Mouse (Mus musculus): ENCODE measurements around the gene Gpr137. TPM values are rescaled to one million over a fixed set of nuclear protein-coding genes. Genes with fewer than 3 reads are reported as not detected.
A peak's percentile ranks its signal among the peaks of the same experiment; 100 is the strongest.

Gene Gpr137
- polyA plus RNA-seq, 1 experiment from 2014 or later: 18.1 TPM

- H3K4me1 ChIP-seq (ENCODE audit: control insufficient read depth, insufficient read depth, low read length): no peaks in the 10 kb centered on the region; the same call in 1 of the 2 replicates
- no peaks in the 10 kb centered on the region for H3K9me3 ChIP-seq (replicated peaks; ENCODE audit: control insufficient read depth, low read length)
- 34% methylated on average over 3 of the region's 3 CpGs for WGBS
- DNase-seq (ENCODE audit: low spot score) (no peak), ATAC-seq (replicated peaks; ENCODE audit: insufficient number of reproducible peaks, low FRiP score, low TSS enrichment, low read depth) (no peak)
- no peak overlapping the region for H3K4me2 ChIP-seq (ENCODE audit: low read depth, low read length)
- H3K4me3 ChIP-seq (ENCODE audit: low read depth, low read length): no peak overlapping the region
- H3K9ac ChIP-seq (replicated peaks; ENCODE audit: low read length): no peak overlapping the region
- peaks cover 43% of the 10 kb centered on the region for H3K27me3 ChIP-seq (ENCODE audit: control insufficient read depth, insufficient read depth, low read length)
- no peaks in the 10 kb centered on the region for H3K36me3 ChIP-seq (replicated peaks; ENCODE audit: control insufficient read depth, insufficient read depth, low read depth, low read length)
- H3K27ac ChIP-seq (replicated peaks; ENCODE audit: low read depth, low read length): no peak overlapping the region
These were observed 6.0 kb downstream of the Gpr137 start for GRCm38 (mm10) chr19:6936299-6936698.

DNA sequence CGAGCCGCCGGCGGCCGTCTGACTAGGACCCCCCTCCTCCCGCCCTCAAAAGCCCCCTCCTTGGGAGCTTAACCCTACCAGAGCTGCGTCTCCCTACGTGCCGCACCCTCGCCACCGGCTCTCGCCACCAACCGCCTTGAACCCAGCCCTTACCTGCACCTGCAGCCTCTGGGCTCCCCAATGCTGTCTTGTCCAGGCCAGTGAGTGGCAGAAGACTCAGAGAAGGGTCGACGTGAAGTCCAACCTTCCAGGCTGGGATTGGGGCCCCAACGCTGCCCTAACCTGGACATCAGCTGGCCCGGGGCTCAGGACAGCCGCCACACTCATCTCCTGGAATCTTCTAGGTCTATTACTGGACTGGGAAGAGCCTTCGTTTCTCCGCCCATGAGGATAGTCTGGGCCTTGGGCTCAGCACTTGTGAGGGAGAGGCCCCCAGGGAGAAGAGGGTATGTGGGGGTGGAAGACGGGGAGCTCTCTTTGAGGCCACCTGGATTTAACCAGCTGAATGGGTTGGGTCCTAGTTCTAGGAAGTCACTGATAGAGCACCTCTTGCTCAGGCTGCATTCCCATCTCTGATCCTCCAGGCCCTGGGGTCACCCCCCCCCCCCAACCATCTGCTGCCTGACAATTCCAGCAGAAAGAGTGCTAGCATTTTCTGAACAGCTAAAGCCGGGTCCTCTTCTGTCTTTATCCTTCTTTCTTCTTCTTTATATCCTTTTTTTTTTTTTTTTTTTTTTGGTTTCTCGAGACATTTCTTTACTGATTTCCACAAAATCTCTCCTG lies 7.9 kb downstream of the Gpr137 start, which contains the start of gene Kcnk4:
Gene Kcnk4 (minus strand): TSS at position 321 of the 783 bp plus-strand sequence.
- no peak for DNase-seq (ENCODE audit: low spot score)
- H3K9me3 ChIP-seq (replicated peaks; ENCODE audit: control insufficient read depth, low read length): no peaks in the 10 kb centered on the region
- 7% methylated on average over 23 of the region's 23 CpGs for WGBS

GRCm38 (mm10) chr19:6933436-6934194 lies 8.7 kb downstream of the Gpr137 start:
- WGBS: 4% methylated on average over 58 of the region's 58 CpGs
- no peak for DNase-seq (ENCODE audit: low spot score)

More for the DNA sequence above, 7.9 kb downstream of the Gpr137 start, which contains the start of gene Kcnk4:
- Histone ChIP-seq H3K9ac (replicated peaks; ENCODE audit: low read length) (peak within 1 kb of the TSS; percentile 37), H3K36me3 (replicated peaks; ENCODE audit: control insufficient read depth, insufficient read depth, low read depth, low read length) (no peaks in the 10 kb centered on the region), H3K4me1 (ENCODE audit: control insufficient read depth, insufficient read depth, low read length) (no peaks in the 10 kb centered on the region; the same call in 1 of the 2 replicates), H3K27ac (replicated peaks; ENCODE audit: low read depth, low read length) (no peak within 1 kb of the TSS), H3K4me3 (ENCODE audit: low read depth, low read length) (peak within 1 kb of the TSS; percentile 29), H3K27me3 (ENCODE audit: control insufficient read depth, insufficient read depth, low read length) (peaks cover 54% of the 10 kb centered on the region), H3K4me2 (ENCODE audit: low read depth, low read length) (peak within 1 kb of the TSS; percentile 63)
- no peak for ATAC-seq (replicated peaks; ENCODE audit: insufficient number of reproducible peaks, low FRiP score, low TSS enrichment, low read depth)

DNA sequence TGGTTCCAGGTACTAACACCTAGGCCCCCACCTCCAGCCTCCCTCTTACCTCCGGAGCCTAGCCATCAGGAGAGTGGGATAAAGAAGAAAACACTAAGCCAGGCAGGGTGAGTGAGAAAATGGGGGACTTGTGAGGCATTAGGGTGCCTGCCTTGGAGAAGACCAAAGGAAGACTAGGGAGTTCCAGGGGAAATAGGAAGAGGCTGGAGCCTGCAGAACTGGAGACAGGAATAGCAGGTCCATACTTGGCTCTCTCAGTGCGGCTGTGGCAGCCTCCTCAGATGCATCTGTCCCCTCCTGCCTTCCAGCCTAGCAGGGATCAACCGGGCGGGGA lies 9.2 kb downstream of the Gpr137 start:
- H3K4me3 ChIP-seq (ENCODE audit: low read depth, low read length): no peak overlapping the region
- ATAC-seq (replicated peaks; ENCODE audit: insufficient number of reproducible peaks, low FRiP score, low TSS enrichment, low read depth) (no peak), DNase-seq (ENCODE audit: low spot score) (no peak)
- H3K4me2 ChIP-seq (ENCODE audit: low read depth, low read length): no peak overlapping the region
- H3K27me3 ChIP-seq (ENCODE audit: control insufficient read depth, insufficient read depth, low read length): peaks cover 62% of the 10 kb centered on the region
- no peaks in the 10 kb centered on the region for H3K9me3 ChIP-seq (replicated peaks; ENCODE audit: control insufficient read depth, low read length)
- no peaks in the 10 kb centered on the region; the same call in 1 of the 2 replicates for H3K4me1 ChIP-seq (ENCODE audit: control insufficient read depth, insufficient read depth, low read length)
- no peak overlapping the region for H3K9ac ChIP-seq (replicated peaks; ENCODE audit: low read length)
- WGBS: 12% methylated on average over 4 of the region's 4 CpGs
- H3K27ac ChIP-seq (replicated peaks; ENCODE audit: low read depth, low read length): no peak overlapping the region
- H3K36me3 ChIP-seq (replicated peaks; ENCODE audit: control insufficient read depth, insufficient read depth, low read depth, low read length): no peaks in the 10 kb centered on the region

More at GRCm38 (mm10) chr19:6933436-6934194, 8.7 kb downstream of the Gpr137 start:
- Histone ChIP-seq H3K9me3 (replicated peaks; ENCODE audit: control insufficient read depth, low read length) (no peaks in the 10 kb centered on the region), H3K27me3 (ENCODE audit: control insufficient read depth, insufficient read depth, low read length) (peaks cover 59% of the 10 kb centered on the region), H3K4me3 (ENCODE audit: low read depth, low read length) (peak overlapping the region; percentile 29), H3K4me1 (ENCODE audit: control insufficient read depth, insufficient read depth, low read length) (no peaks in the 10 kb centered on the region; the same call in 1 of the 2 replicates), H3K4me2 (ENCODE audit: low read depth, low read length) (peak overlapping the region; percentile 63), H3K36me3 (replicated peaks; ENCODE audit: control insufficient read depth, insufficient read depth, low read depth, low read length) (no peaks in the 10 kb centered on the region), H3K9ac (replicated peaks; ENCODE audit: low read length) (peak overlapping the region; percentile 37), H3K27ac (replicated peaks; ENCODE audit: low read depth, low read length) (no peak overlapping the region)
- peak; percentile 29; the same call in 1 of the 2 replicates for ATAC-seq (replicated peaks; ENCODE audit: insufficient number of reproducible peaks, low FRiP score, low TSS enrichment, low read depth)

DNA sequence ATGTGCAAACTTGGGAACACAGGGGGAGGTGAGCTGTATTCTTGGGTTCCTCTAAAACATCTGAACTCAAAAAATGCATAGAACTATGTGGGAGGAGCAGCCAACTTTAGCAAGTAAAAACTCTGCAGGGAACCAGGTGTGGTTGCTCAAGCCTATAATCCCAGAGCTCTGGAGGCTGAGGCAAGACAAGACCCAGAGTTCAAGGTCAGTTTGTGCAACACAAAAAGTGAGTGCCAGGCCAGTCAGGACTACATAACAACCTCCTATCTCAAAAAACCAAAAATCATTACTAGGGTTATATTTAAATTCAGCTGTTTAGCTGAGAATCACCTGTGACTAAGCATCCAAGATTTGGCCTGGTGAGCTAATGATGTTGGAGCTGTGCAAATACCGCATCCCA lies 10.3 kb downstream of the Gpr137 start:
- ATAC-seq (replicated peaks; ENCODE audit: insufficient number of reproducible peaks, low FRiP score, low TSS enrichment, low read depth): no peak
- no peaks in the 10 kb centered on the region for H3K9me3 ChIP-seq (replicated peaks; ENCODE audit: control insufficient read depth, low read length)
- no peak overlapping the region for H3K27ac ChIP-seq (replicated peaks; ENCODE audit: low read depth, low read length)
- H3K36me3 ChIP-seq (replicated peaks; ENCODE audit: control insufficient read depth, insufficient read depth, low read depth, low read length): no peaks in the 10 kb centered on the region
- 54% methylated on average over 1 of the region's 1 CpGs for WGBS
- no peaks in the 10 kb centered on the region; the same call in 1 of the 2 replicates for H3K4me1 ChIP-seq (ENCODE audit: control insufficient read depth, insufficient read depth, low read length)
- H3K27me3 ChIP-seq (ENCODE audit: control insufficient read depth, insufficient read depth, low read length): peaks cover 73% of the 10 kb centered on the region
- no peak overlapping the region for H3K9ac ChIP-seq (replicated peaks; ENCODE audit: low read length)
- no peak for DNase-seq (ENCODE audit: low spot score)
- no peak overlapping the region for H3K4me2 ChIP-seq (ENCODE audit: low read depth, low read length)
- no peak overlapping the region for H3K4me3 ChIP-seq (ENCODE audit: low read depth, low read length)

GRCm38 (mm10) chr19:6931002-6931401 lies 11.3 kb downstream of the Gpr137 start:
- no peak overlapping the region for H3K9ac ChIP-seq (replicated peaks; ENCODE audit: low read length)
- H3K9me3 ChIP-seq (replicated peaks; ENCODE audit: control insufficient read depth, low read length): peaks cover 3% of the 10 kb centered on the region; the same call in 1 of the 2 replicates
- no peak for DNase-seq (ENCODE audit: low spot score)
- H3K36me3 ChIP-seq (replicated peaks; ENCODE audit: control insufficient read depth, insufficient read depth, low read depth, low read length): no peaks in the 10 kb centered on the region
- 0% methylated on average over 2 of the region's 2 CpGs for WGBS
- no peak overlapping the region for H3K27ac ChIP-seq (replicated peaks; ENCODE audit: low read depth, low read length)
- H3K4me1 ChIP-seq (ENCODE audit: control insufficient read depth, insufficient read depth, low read length): peaks cover 3% of the 10 kb centered on the region; the same call in 1 of the 2 replicates
- H3K4me2 ChIP-seq (ENCODE audit: low read depth, low read length): no peak overlapping the region
- H3K27me3 ChIP-seq (ENCODE audit: control insufficient read depth, insufficient read depth, low read length): peaks cover 80% of the 10 kb centered on the region
- no peak overlapping the region for H3K4me3 ChIP-seq (ENCODE audit: low read depth, low read length)
- ATAC-seq (replicated peaks; ENCODE audit: insufficient number of reproducible peaks, low FRiP score, low TSS enrichment, low read depth): no peak

GRCm38 (mm10) chr19:6928080-6928479 lies 14.2 kb downstream of the Gpr137 start:
- no peak overlapping the region; the same call in 1 of the 2 replicates for H3K9ac ChIP-seq (replicated peaks; ENCODE audit: low read length)
- no peaks in the 10 kb centered on the region for H3K36me3 ChIP-seq (replicated peaks; ENCODE audit: control insufficient read depth, insufficient read depth, low read depth, low read length)

More at GRCm38 (mm10) chr19:6928080-6928479, 14.2 kb downstream of the Gpr137 start:
- Histone ChIP-seq H3K4me1 (ENCODE audit: control insufficient read depth, insufficient read depth, low read length) (0 out of 2 replicates have a peak, but pooled peaks cover 4% of the 10 kb centered on the region), H3K4me2 (ENCODE audit: low read depth, low read length) (no peak overlapping the region), H3K27me3 (ENCODE audit: control insufficient read depth, insufficient read depth, low read length) (peaks cover 78% of the 10 kb centered on the region), H3K27ac (replicated peaks; ENCODE audit: low read depth, low read length) (no peak overlapping the region), H3K4me3 (ENCODE audit: low read depth, low read length) (no peak overlapping the region), H3K9me3 (replicated peaks; ENCODE audit: control insufficient read depth, low read length) (peaks cover 3% of the 10 kb centered on the region; the same call in 1 of the 2 replicates)
- DNase-seq (ENCODE audit: low spot score) (no peak), ATAC-seq (replicated peaks; ENCODE audit: insufficient number of reproducible peaks, low FRiP score, low TSS enrichment, low read depth) (no peak)
- 14% methylated on average over 9 of the region's 9 CpGs for whole genome bisulfite sequencing

All from embryonic facial prominence, embryonic 11.5 days (tissue).